Mouse (Mus musculus) urinary bladder, postnatal 36 days (tissue): Measurements from ENCODE around the gene Ppp4c.

ENCODE experiments used
- DNase-seq, 2 experiments: peaks; one replicate each; pipeline ENCODE4 v3.0.0; 2022; ENCODE audit warnings: low spot score in 2 of 2, mixed read lengths in 1 of 2

The Ppp4c gene

GRCm38 (mm10) chr7:126802134-126802889 is 10.0 kb upstream of the Ppp4c start:
- DNase-seq = no peak

- no peak for DNase-seq
Observed at GRCm38 (mm10) chr7:126801057-126801422, 8.7 kb upstream of the Ppp4c start.

- no peak for DNase-seq
Observed at GRCm38 (mm10) chr7:126800269-126801056, 8.2 kb upstream of the Ppp4c start.

- peak; percentile 42 to 74 for DNase-seq
Observed at GRCm38 (mm10) chr7:126799468-126800268, 7.4 kb upstream of the Ppp4c start.

GRCm38 (mm10) chr7:126799050-126799467 is 6.8 kb upstream of the Ppp4c start:
- peak; percentile 93 to 98 for DNase-seq

GRCm38 (mm10) chr7:126798127-126799049 is 6.1 kb upstream of the Ppp4c start:
- DNase-seq = no peak

- DNase-seq = no peak
Observed at GRCm38 (mm10) chr7:126797411-126798126, 5.3 kb upstream of the Ppp4c start, which contains the start of gene Fam57b. Fam57b (plus strand) TSS chr7:126797668.

- DNase-seq = no peak
Observed at GRCm38 (mm10) chr7:126796350-126796932, 4.1 kb upstream of the Ppp4c start.

GRCm38 (mm10) chr7:126795387-126796317 is 3.4 kb upstream of the Ppp4c start:
- DNase-seq = no peak

GRCm38 (mm10) chr7:126794271-126794605 is 1.9 kb upstream of the Ppp4c start:
- DNase-seq = no peak

GRCm38 (mm10) chr7:126793456-126794270 is 1.4 kb upstream of the Ppp4c start:
- DNase-seq = no peak

GRCm38 (mm10) chr7:126792721-126793443 is 586 bp upstream of the Ppp4c start:
- no peak for DNase-seq

- no peak for DNase-seq
Observed at GRCm38 (mm10) chr7:126789141-126789540, 3.2 kb downstream of the Ppp4c start.

- DNase-seq = no peak
Observed at GRCm38 (mm10) chr7:126786142-126786541, 6.2 kb downstream of the Ppp4c start.

- DNase-seq = no peak
Observed at GRCm38 (mm10) chr7:126785056-126785455, 7.2 kb downstream of the Ppp4c start.

GRCm38 (mm10) chr7:126784469-126784868 is 7.8 kb downstream of the Ppp4c start:
- DNase-seq = no peak

GRCm38 (mm10) chr7:126782693-126783092 is 9.6 kb downstream of the Ppp4c start:
- DNase-seq = no peak
